Mouse (Mus musculus) frontal cortex, adult 2 months (tissue): ENCODE data around the gene Masp2. TPM values are rescaled to one million over a fixed set of nuclear protein-coding genes. Genes with fewer than 3 reads are reported as not detected.

Experiments used
- DNase-seq, 2 experiments: peaks; one replicate each; pipeline ENCODE4 v3.0.0; 2022; ENCODE audit warnings: low spot score in 1 of 2; ENCODE audit errors: extremely low spot score in 1 of 2
- polyA plus RNA-seq: library from polyadenylated mRNA; depleted of rRNA; stranded (reverse); fragments of >200 nt; gene quantifications from 2 replicates; pipeline ENCODE4 v1.2.3, GENCODE M21; 2012

Gene Masp2
- polyA plus RNA-seq, 1 experiment = 3.5 TPM

DNA sequence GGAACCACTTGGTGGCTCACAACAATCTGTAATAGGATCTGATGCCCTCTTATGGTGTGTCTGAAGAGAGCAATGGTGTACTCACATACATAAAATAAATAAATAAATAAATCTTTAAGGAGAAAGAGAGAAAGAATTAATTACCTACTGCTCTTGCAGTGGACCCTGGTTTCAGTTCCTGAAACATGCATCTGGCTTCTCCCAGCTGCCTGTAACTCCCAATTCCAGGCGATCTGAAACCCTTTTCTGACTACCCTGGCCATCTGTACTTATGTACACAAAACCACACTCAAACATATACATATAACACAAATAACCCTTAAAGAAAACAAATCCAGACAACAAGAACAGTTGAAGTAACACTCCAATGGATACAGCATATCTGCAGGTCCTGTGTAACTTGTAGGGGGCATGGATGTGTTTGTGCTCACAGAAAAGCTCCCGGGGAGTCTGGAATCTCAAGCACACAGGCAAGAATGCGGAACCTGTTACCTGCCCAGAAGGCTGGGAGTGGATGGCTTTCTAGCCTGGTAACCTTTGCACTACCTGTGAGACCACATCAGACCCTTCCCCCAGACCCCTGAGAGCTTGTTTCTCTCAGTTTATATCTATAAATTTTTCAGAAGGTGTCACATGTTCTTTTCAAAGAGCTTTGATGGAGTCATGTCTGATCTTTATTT lies 29.8 kb downstream of the Masp2 start:
- DNase-seq = no peak

GRCm38 (mm10) chr4:148633395-148634061 lies 31.2 kb downstream of the Masp2 start:
- DNase-seq = no peak

GRCm38 (mm10) chr4:148635309-148635708 lies 33.0 kb downstream of the Masp2 start:
- DNase-seq = no peak

- no peak for DNase-seq
These were observed 35.9 kb downstream of the Masp2 start for GRCm38 (mm10) chr4:148638302-148638701.

GRCm38 (mm10) chr4:148639455-148639854 lies 37.1 kb downstream of the Masp2 start:
- no peak for DNase-seq

- no peak for DNase-seq
These were observed 38.8 kb downstream of the Masp2 start for GRCm38 (mm10) chr4:148641121-148641520.

DNA sequence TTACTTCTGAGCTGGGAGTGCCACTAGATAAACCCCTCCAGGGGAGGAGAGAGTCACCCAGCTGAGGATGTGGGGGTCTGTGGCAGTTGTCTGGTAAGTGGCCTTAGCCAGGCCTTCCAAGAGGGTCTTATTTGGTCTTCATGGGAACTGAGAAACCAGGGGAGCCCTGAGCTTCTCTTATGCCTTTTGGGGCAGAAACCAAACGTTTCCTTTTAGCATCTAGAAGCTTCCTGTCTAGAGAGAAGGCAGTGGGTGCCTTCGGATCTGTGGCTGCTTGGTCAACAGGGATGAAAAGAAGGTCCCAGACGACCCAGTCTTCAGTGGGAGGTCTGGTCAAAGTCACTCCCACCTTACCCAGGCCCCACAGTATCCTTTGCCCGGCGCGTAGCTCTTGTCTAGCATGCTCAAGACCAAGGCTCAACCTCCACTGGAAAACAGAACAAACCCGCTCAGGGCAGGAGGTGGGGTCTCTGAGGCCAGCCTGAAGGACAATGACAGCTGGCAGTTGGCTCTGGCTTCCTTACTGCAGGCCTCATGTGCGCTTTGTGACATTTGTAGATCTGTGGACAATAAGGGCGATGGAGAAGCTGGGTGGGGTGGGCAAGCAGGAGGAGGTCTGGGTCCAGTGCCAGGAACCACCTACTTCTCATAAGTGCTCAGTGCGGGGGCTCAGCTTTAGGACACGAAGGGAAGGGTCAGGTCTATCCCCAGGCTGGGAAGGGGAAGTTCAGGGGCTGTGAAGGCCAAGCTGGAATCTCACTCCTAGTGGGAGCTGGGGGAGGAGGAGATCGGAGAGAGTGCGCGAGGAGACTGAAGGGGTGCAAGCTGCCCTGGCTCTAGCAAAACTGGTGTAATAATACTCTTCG lies 41.2 kb downstream of the Masp2 start, which contains the start of gene Gm572:
Gm572 (plus strand) TSS at position 27 of the 866 bp plus-strand sequence.
- DNase-seq = no peak

DNA sequence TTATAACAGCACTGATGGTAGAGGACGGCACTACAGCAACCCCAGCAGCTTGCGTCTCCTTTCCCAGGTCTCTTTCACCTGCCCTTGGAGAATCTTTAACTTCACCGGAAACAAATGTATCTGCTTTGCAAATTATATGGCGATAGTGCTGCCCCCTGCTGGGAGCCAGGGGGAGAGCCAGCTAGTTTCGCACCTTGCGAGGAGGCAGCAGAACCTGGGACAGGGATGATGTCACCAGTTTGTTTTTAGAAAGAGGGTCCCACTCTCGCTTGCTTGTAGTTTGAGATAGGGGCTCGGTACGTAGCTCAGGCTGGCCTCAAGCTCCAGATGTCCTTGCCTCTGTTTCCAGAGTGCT lies 41.8 kb downstream of the Masp2 start:
- DNase-seq = peak in 1 of 2 experiments; percentile 74

DNA sequence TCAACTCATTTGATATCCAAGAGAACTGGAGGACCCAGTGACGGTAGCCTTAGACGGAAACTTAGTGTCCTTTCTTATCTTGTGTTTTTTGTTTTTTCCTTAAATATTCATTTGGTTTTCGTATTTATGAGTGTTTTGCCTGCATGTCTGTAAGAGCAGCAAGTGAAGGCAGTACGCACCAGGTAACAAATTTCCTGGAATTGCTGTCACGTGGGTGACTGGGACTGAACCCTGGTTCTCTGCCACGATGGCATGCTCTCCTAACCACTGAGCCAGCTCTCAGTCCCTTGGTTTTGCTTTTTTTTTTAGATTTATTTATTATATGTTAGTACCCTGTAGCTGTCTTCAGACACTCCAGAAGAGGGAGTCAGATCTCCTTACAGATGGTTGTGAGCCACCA lies 42.6 kb downstream of the Masp2 start:
- DNase-seq = no peak

- DNase-seq = peak in 1 of 2 experiments; percentile 54
These were observed 44.3 kb downstream of the Masp2 start for GRCm38 (mm10) chr4:148646616-148647015.

DNA sequence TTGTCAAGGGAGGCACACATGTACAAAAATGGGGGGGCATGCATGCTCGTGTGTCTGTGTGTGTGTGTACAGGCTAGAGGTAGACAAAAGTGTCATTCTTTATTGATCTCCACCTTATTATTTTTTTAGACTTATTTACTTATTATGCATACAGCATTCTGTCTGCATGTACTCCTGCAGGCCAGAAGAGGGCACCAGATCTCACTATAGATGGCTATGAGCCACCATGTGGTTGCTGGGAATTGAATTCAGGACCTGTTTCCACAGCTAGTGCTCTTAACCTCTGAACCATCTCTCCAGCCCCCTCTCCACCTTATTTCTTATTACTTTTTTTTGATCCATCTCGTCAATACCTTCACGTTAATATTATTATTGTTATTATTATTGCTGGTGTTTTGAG lies 47.0 kb downstream of the Masp2 start:
- no peak for DNase-seq

DNA sequence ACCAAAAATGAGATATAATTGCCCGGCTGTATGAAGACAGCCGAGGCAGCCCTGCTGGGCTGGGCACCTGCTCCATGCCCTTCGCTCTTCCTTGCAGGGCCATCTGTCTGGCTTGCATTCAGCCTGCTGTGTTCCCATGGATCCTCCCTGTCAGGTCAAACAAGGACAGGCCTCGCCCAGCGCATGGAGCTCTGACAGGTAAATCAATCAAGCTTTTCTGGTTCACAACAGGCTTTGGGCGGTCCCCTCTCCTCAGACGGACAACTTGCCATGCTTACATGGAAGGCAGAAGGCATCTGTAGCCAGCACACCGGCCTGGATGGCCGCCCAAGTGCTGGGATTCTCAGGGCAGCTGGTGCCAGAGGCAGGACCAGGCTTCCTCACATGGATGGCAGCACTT lies 48.7 kb downstream of the Masp2 start:
- DNase-seq = no peak

GRCm38 (mm10) chr4:148654701-148655398 lies 52.5 kb downstream of the Masp2 start:
- DNase-seq = peak in 1 of 2 experiments; percentile 15

GRCm38 (mm10) chr4:148656691-148657258 lies 54.4 kb downstream of the Masp2 start:
- DNase-seq = no peak

DNA sequence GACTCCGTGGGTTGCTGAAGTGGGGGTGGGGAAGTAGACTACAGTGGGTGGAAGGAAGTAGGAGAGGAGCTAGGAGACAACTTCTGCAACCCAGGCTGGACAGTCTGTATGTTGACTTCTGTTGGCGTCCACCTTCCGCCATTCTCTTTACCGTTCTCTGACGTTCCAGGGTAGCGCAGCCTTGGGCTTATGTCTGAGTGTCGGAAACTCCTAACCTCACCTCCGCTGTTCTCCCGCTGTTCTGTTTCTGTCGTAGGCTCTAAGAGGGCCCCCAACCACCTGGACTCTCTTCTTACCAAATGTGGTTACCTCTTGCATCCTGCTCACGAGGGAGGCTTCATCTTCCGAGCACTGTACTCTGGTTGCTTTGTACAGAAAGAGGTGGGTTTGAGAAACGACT lies 55.4 kb downstream of the Masp2 start:
- DNase-seq = no peak

DNA sequence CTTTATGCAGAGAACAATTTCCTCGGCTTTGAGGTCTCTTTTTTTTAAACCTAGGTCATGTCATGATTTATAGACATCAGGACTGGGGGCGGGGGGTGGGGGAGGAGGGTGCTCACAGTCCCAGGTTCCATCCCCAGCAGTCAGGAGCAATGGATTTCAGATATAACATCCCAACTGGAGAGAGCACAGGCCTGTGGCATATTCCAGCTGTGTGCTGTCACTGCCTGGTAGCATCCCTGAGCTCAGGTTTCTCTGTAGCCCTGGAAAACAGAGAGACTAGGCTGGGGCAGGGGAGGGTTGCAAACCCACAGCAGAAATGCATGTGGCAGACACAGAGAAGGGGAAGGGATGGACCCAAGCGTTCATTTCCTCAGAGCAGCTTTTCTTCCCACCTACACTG lies 57.8 kb downstream of the Masp2 start:
- DNase-seq = no peak

- DNase-seq = peak; percentile 28 to 80
These were observed 60.0 kb downstream of the Masp2 start for GRCm38 (mm10) chr4:148662168-148662965.

DNA sequence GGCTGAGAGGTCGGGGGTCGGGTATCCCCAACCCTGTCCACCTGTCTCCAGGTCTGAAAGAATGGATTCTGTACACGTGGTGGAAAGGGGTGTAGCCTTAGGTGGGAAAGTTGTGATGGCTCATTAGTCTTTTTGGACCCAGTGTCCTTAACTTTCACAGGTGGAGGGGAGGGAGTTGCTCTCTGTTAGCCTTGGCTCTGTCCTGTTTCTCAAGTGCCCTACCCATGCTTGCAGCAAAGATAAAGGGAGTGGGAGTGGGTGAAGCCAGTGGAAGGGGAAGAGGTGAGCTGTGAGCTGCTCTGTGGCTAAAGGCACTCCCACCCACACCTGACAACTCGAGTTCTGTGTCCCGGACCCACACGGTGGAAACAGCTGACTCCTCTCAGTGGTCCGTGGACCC lies 61.0 kb downstream of the Masp2 start:
- no peak for DNase-seq

DNA sequence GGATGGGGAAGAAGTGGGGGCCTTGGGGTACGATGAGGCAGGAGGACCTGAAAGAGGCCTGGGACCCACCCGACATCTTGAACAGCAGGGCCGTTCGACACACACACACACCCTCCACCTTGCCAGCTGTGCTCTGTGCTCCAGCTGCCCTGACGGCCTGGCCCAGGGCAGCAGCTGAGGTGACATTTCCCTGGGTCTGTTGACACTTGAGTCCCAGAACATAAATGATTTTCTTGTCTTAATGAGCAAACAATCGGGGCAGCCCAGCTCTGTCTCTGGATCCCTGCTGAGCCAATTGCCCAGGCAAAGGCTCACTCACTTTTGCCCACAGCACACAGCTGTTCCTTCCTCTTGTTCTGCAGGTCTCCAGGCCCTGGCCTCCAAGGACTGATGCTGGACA lies 61.7 kb downstream of the Masp2 start:
- DNase-seq = no peak
